Mouse (Mus musculus) heart, embryonic 12.5 days (tissue): ENCODE measurements around the gene Mccc1. TPM values are rescaled to one million over a fixed set of nuclear protein-coding genes. Genes with fewer than 3 reads are reported as not detected.

Source experiments
- polyA plus RNA-seq: library from polyadenylated mRNA; unstranded; fragments of >200 nt; fragmentation: Nextera tagmentation; extraction: Ambion mirVana; gene quantifications from 2 replicates; pipeline ENCODE4 v1.2.1, GENCODE M21; 2016

Gene Mccc1
- polyA plus RNA-seq, 1 experiment from 2014 or later = 50.7 TPM

Other genes with a start within 250 kb of the Mccc1 start
- 32.1 and 34.2 TPM in 2 replicates for gene Atp11b, start 246.6 kb downstream of the Mccc1 start, polyA plus RNA-seq
- 80.5 and 82.6 TPM in 2 replicates for gene Dcun1d1, start 63.2 kb downstream of the Mccc1 start, polyA plus RNA-seq
- gene Ccdc144b, start 52.9 kb upstream of the Mccc1 start, polyA plus RNA-seq = 0.06 and 0.10 TPM in 2 replicates
- gene Acad9, start 65.3 kb upstream of the Mccc1 start, polyA plus RNA-seq = 88.9 and 91.7 TPM in 2 replicates
- 4.1 and 4.9 TPM in 2 replicates for gene D3Ertd254e, start 150.3 kb upstream of the Mccc1 start, polyA plus RNA-seq
- gene Qrfpr, start 221.6 kb upstream of the Mccc1 start, polyA plus RNA-seq = not detected in 2 replicates